Mouse (Mus musculus): Measurements from ENCODE around the gene Myo5c. TPM values are rescaled to one million over a fixed set of nuclear protein-coding genes. Genes with fewer than 3 reads are reported as not detected.
"Not testable (repeated sequence)": the region's sequence is repeated elsewhere in the genome, so short reads cannot be mapped to it uniquely, and the experiment has no call there.

Myo5c gene
- total RNA-seq, 2 experiments from 2014 or later, result 1.8 to 5.0 TPM

DNA sequence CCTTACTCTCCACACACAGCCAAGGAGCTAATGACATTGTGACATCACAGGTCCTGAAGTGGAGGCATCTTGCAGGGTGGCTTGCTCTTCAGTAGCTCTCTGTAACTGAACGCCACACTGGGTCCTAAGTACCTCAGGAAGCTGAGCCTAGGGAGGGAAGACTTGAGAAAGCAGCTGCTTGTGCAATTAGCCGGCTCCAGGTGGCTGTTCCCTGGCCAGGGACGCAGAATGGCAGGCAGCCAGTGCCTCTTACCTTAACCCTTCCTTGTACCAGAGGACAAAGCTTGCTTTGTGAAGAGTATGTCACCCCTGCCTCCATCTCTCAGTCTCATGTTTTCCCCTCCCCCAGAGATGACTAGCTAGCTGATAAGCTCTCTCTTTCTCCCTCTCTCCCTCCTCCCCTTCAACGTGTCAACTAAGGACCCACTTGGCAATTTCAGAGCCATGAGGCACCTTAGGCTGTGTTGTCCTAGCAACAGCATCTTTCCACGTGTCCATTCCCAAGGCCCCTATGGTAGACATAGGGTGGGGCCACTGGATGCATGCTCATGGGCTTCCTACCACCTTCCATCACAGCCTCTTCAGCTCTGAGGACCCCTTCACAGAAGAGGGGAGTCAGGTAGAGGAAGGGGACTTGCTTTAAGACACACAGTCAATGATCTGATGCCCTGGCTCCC is 12.0 kb downstream of the Myo5c start:
- no peak for DNase-seq (ENCODE audit: low spot score in 2 of 2)

DNA sequence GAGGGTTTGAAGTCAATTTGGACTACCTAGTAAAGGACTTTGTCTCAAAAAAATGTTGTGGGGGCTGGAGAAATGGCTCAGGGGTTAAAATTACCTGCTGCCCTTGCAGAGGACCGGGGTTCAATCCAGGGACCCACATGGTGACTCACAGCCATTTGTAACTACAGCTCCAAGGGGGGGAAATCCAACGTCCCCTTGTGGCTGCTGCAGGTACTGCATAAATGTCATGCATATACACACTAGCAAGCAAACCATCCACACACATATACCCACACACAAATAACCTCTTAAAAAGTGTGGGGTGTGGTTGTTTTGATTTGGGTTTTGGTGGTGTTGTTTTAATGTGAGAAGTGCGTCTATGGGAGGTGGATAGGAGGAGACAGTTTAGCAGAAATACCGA is 12.7 kb downstream of the Myo5c start:
- no peak for DNase-seq (ENCODE audit: low spot score in 2 of 2)

DNA sequence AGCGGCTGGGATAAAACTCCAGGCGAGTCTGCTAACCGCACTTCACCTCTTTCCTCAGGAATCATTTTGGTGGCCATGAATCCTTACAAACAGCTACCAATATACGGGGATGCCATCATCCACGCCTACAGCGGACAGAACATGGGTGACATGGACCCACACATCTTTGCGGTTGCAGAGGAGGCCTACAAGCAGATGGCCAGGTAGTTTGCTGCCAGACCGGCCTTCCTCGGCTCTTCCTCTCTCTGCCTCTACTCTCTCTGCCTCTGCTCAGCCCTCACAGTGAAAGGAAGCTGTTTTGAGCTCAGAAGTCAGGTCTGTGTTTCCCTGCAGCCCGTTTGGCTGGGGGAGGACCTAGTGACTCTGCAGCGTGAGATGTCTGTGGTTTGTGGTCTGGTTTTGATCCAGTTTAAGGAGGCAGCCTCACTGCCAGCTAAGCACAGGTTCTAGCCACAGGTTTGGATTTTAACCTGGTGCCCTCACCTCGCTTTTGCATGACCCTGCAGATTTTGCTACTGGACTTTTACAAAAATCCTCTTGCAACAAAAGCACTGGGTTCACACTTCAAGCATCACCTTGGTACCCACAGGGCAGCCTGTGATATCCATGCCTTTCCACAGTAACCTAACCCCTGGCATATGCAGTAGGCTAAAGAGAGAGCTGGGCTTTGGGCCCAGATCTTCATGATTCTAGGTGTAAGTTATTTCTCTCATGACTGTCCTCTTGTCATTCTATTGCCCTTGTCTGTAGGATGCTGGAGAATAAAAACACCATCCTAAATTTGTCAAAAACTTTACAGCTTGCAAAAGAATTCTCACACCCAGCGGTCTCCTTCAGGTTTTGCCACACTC is 14.5 kb downstream of the Myo5c start:
- DNase-seq (ENCODE audit: low spot score in 2 of 2), result no peak

DNA sequence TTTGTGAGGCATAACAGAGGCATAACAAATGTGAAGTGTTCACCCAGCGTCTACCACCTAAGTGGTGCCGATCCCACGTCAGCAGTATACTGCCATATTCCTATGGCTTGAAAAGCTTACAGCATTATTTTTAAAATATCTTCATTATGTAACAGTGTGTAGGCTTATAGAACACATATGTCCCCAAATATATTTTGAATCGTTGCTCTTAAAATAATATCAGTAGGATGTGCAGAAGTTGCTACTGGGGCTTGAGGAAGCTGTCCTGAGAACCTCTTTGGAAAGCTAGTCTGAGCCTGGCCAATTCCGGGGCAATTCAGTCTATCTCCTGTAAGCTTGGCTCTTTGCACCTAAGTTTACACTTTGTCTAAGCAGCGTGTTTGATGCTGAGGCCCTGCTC is 16.1 kb downstream of the Myo5c start:
- DNase-seq (ENCODE audit: low spot score in 2 of 2), result no peak

DNA sequence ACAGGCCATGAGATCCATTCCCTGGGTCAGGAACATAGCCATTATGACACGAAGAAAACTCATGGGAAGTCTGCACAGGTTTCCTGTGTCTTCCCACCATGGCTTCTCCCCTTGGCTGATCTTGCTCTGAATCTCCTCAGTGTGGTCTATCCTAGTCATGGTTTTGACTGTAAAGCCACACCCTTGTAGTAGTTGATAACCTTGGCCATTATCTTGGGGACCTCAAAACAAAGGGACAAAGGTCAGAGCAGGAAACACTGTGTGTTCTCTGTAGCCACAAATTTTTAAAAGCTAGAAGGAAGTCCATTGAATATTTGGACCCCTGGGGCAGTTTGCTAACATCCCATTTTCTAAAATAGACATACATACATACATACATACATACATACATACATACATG is 16.5 kb downstream of the Myo5c start:
- DNase-seq (ENCODE audit: low spot score in 2 of 2), result no peak

DNA sequence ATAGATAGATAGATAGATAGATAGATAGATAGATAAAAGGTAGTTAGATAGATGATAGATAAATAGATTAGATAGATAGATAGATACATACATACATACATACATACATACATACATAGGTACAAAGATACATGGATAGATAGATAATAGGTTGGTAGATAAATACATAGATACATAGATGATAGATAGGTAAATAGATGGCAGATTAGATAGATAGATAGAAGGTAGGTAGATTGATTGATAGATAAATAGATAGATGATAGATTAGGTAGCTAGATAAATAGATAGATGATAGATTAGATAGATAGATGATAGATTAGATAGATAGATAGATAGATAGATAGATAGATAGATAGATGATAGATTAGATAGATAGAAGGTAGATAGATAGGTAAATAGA is 17.1 kb downstream of the Myo5c start:
- no peak for DNase-seq (ENCODE audit: low spot score in 2 of 2)

DNA sequence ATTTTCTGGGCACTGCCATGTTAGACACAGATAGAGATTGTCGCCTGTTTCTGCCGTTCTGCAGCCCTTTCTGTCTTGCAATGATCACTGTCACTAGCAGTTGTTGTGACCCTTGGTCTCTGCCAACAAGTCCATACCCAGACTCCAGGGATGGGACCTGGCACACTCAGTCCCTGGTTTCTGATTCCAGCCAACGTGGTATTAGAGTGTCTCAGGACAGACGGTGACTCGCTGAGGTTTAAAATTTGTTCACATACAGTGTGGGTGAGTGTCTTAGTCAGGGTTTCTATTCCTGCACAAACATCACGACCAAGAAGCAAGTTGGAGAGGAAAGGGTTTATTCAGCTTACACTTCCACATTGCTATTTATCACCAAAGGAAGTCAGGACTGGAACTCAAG is 21.3 kb downstream of the Myo5c start:
- DNase-seq (ENCODE audit: low spot score in 2 of 2), result not testable (repeated sequence)

DNA sequence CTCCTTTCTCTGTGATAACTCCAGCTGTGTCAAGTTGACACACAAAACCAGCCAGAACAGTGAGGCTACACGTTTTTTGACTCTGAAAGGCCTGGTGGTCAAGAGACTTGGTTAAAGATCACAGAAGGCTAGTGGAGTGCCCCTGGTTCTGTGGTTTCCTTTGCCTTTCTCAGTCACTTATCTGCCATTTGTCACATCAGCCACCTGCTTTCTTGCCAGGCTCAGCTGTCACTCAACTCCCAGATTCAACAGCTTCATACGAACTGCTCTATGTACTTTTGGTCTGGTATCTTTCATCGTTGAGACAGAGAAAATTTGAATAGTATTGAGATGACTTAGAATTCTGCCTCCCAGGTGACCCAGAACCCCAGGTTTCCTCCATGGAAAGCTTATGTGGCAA is 21.9 kb downstream of the Myo5c start:
- DNase-seq (ENCODE audit: low spot score in 2 of 2), result no peak

DNA sequence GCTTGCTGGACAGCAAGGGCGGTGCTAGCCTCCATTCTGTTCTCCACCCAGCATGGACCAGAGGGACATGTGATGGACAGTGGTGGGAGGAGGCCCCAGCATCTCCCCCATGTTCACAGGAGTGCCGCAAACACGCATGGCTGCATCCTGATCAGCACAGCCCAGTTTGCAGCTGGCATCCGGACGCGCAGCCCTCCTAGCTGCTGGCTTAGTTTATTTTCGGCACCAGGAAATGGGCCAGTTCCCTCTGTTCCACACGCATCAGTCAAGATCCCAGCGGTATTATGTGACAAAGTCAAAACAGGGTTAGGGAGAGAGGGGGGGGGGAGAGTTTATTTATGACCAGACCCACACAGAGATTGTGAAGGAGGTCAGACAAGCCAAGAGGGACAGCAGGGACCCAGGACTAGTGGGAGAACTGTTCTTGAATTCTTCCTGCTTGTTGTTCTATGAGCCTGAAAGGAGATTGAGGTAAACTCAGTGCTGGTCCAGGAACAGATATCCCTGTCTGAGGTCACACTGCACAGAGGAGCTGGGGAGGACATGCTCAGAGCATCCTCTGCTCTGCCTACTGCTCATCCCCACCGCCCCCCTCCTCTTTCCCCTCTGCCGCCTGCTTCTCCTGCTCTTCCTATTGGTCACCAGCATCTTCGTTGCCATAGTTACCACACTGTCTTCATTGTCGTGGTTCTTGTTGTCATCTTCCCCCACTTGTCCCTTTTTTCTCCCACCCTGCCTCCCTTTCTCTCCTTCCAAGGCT is 22.6 kb downstream of the Myo5c start:
- no peak for DNase-seq (ENCODE audit: low spot score in 2 of 2)

DNA sequence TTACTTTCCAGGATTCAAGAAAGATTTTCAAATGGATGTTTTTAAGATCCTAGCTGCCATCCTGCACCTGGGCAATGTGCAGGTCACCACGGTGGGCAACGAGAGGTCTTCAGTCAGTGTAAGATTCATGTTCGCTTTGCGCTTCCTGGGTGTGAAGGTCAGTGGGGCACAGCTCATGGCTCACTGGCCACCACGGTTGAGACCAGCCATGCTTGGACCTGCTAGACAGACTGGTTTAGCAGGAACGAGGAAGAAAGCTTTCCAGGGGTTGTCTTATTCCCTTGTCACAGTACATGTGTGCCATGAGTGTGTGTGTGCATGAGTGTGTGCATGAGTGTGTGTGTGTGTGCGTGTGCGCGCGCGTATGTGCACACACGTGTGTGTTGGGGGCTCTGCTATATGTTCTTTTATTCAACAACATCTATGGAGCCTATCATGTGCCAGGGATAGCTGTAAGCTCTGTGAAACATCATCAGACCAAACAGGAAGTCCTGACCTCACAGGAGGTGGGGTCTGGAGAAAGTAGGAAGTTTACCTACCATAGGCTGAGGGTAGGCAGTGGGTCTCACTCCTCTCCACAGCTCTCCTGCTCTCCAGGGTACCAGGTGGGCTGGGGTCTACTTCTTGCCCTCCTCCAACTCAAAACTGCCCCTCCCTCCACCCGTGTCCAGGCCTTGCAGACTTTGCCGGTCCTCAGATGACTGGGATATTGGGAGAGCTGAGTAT is 24.2 kb downstream of the Myo5c start:
- no peak for DNase-seq (ENCODE audit: low spot score in 2 of 2)

DNA sequence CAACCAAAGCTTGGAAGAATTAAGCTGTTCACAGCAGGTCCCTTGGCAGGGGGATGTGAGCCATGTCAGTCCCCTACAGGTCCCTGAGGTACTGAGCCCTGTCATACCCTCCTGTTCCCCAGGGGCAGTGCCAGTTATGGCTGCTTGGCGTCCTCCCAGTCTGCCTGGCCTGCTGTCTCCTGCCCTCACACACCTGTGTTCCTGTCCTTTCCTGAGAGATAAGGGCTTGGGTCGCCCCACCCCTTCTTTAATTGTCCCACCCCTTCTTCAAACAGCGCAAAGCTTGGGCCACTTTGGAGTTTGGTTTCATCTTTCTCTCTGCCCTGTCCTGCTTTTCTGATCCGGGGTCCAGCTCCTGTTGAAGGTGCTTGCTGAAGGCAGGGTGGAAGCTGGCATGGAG is 27.0 kb downstream of the Myo5c start:
- DNase-seq (ENCODE audit: low spot score in 2 of 2), result no peak

DNA sequence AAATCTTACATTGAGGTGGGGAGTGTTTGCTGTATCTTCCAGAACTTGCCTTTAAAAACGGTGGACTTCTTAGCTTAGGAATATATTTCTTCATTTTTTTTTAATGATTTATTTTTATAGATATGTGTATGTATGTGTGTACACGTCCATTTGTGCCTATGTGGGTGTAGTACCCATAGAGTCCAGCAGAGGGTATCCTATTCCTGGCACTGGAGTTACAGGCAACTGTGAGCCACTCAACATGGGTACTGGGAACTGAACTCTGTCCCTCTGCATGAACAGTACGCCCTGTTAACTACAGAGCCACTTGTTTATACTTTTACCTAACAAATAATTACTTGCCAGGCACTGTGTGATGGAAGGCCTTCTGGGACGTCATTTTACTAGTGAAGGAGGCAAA is 27.8 kb downstream of the Myo5c start:
- DNase-seq (ENCODE audit: low spot score in 2 of 2), result no peak

DNA sequence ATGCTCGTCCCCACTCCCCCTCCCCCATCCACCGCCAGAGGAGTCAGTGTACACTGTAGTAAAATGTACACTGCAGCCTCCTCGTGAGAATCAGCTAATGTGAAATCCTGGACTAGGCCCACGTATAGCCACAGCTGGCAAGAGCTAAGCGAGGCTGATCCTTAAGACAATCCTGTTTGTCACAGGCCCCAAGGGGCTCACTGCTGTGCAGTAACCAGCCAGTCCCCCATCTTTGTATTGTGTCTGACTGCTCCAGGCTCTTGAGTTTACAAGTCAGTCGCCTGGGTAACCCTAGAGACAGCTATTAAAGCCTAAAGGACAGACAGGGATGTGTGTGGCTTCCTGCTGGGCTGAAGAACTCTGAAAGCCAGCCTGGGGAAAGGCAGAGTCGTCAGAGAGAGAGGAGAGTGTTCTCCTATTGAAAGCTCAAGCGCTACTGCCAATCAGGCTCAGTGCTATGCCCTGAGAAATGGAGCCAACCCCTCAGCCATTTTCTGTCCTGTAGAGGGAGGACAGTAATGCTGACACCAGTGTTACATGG is 29.6 kb downstream of the Myo5c start:
- DNase-seq (ENCODE audit: low spot score in 2 of 2), result no peak

DNA sequence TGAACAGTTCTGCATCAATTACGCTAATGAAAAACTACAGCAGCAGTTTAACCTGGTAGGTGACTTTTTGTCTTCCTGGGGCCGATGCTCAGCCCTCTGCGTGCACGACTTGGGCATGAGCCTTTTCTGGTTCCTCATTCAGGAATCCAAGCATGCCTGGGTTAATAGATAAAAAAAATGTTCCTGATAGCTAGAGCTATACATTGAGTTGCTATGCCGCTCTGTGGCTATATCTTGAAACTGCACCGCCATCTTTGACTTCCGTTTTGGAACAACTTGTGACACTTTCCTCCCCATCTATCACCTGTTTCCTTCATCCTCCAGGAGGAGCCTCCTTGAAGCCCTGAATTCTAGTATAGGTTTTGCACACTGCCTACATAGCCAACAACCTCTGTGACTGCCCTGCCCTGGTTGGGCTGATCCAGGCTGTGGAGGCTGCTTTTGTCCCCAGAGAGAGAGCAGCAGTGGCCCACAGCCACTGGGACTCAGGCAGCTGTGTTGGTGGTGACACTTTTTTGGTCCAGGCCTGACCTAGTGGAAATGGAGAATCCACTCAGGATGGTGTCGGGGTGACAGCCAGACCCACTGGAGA is 30.5 kb downstream of the Myo5c start:
- DNase-seq (ENCODE audit: low spot score in 2 of 2), result no peak

DNA sequence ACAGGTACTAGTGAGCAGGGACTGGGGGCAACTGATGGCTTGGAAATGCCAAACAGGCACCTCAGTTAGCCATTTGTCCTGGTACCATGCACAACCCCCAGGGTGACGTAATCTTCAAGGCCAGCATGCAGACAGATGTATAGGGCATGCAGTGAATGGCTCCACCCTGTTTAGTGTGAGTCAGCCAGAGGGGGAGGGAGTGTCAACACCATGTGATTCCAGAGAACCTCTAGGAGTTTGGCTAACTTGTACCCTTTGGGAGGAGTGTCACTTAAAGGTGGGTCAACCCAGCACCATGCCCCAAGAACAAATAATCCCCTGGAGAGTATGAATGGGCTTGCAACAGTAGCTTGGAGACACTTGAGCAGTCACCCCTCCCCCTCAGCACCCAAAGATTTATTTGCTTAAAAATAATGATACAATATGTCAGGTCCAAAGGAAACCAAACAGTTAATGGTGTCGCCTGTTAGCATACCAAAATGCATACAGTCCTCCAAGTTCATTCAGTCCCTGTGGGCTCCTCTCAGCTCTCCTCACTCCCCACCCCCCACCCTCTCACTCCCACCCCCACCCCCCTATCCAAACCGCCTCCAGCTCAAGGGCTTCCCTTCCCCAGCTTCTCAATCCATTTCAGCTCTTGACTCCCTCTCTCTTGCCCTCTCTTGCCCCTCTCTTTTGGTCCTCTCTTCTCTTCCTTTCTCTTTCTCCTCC is 32.3 kb downstream of the Myo5c start:
- DNase-seq (ENCODE audit: low spot score in 2 of 2), result no peak

DNA sequence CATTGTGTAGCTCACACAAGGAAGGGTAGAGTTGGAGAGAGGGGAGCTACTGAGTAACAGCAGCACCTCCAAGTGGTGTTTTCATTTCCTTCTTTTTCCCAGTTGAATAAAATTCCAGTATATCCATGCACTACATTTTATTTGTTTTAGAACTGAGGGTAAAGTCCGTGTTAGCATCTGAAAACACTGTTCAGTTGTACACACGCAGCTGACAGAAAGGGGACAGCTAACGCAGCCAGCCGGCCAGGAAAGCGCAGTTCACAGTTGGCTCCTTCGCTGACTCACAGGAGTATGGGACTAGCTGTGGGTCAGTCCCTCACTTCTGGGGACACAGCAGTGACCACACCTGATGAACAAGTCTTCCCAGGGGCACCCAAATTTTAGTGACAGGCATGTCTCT is 35.3 kb downstream of the Myo5c start:
- no peak for DNase-seq (ENCODE audit: low spot score in 2 of 2)

DNA sequence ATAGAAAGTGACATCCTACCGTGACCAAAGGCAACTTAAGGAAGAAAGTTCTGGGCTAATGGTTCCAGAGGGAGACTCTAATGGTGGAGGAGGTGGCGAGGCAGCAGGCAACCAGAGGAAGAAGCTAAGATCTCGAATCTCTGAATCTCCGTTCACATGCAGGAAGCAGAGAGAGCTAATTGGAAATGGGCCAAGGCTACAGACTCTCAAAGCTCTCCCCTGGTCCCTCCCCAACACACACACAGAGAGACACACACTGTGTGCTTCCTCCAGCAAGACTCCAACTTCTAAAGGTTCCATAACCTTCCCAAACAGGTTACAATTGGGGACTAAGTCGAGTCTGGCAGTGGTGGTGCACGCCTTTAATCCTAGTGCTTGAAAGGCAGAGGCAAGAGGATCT is 38.6 kb downstream of the Myo5c start:
- DNase-seq (ENCODE audit: low spot score in 2 of 2), result no peak

DNA sequence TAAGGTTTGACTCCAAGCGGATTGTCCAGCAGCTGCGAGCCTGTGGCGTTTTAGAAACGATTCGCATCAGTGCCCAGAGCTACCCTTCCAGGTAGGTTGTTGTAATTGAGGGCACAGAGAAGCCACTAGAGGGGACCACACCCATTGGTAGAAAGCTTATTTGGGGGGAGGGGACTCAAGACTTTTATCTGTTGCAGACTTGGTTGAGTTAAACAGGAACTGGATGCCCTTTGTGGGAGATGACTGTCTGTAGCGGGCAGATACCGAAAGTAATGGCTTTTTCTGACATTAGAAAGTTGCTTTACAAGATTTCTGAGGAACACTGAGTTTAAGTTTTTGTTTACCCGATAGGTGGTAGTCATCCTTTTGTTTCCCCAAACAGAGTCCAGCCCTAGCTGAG is 39.7 kb downstream of the Myo5c start:
- no peak for DNase-seq (ENCODE audit: low spot score in 2 of 2)

DNA sequence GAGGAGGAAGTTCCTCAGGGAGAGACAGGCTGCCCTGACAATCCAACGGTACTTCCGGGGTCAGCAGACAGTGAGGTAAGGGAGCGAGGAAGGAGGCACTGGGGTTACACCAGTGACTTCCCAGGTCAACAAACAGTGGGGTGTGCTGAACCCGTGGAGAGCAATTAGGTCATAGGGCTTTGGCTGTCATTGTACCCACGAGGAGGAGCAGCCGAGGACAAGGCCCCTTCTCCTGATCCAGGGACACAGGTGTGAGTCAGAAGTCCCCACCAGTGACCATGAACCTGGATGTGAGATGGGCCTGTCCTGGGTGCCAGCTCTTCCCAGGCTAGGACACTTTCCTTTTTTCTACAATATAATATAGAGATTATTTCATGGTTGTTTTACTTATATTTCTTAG is 41.8 kb downstream of the Myo5c start:
- DNase-seq (ENCODE audit: low spot score in 2 of 2), result no peak

DNA sequence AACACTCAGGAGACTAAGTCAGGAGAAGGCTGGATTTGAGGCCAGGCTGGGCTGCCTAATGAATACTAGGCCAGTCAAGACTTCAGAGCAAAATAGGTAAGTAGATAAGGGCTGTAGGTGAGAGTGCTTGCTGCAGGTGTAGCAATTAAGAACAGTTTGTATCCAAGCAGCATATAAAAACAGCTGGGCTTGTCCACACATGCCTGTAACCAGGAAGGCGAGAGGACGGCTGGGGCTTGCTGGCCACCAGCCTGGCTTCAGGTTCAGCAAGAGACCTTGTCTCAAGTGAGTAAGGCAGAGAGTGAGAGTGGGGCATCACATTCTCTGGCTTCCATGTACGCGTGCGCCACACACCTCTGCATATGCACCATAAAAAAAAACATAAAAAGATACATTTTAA is 42.7 kb downstream of the Myo5c start:
- DNase-seq (ENCODE audit: low spot score in 2 of 2), result no peak
